Mouse (Mus musculus): Measurements from ENCODE around the gene Ccl1. TPM values are rescaled to one million over a fixed set of nuclear protein-coding genes. Genes with fewer than 3 reads are reported as not detected.
A peak's percentile ranks its signal among the peaks of the same experiment; 100 is the strongest.

Gene Ccl1
- total RNA-seq, 2 experiments from 2014 or later = not detected

GRCm38 (mm10) chr11:82206960-82207488, 98.5 kb downstream of the Ccl1 start:
- DNase-seq (ENCODE audit: low spot score in 2 of 2) = no peak

- DNase-seq (ENCODE audit: low spot score in 2 of 2) = no peak
These were observed 100.3 kb downstream of the Ccl1 start for GRCm38 (mm10) chr11:82205221-82205620.

- no peak for DNase-seq (ENCODE audit: low spot score in 2 of 2)
These were observed 101.8 kb downstream of the Ccl1 start for GRCm38 (mm10) chr11:82203706-82204105.

GRCm38 (mm10) chr11:82197774-82198173, 107.7 kb downstream of the Ccl1 start:
- DNase-seq (ENCODE audit: low spot score in 2 of 2) = no peak

- no peak for DNase-seq (ENCODE audit: low spot score in 2 of 2)
These were observed 110.5 kb downstream of the Ccl1 start for GRCm38 (mm10) chr11:82194980-82195379.

- DNase-seq (ENCODE audit: low spot score in 2 of 2) = no peak
These were observed 111.7 kb downstream of the Ccl1 start for GRCm38 (mm10) chr11:82193826-82194225.

- DNase-seq (ENCODE audit: low spot score in 2 of 2) = no peak
These were observed 115.5 kb downstream of the Ccl1 start for GRCm38 (mm10) chr11:82189782-82190563.

- no peak for DNase-seq (ENCODE audit: low spot score in 2 of 2)
These were observed 119.8 kb downstream of the Ccl1 start for GRCm38 (mm10) chr11:82185684-82186083.

GRCm38 (mm10) chr11:82183281-82183935, 122.1 kb downstream of the Ccl1 start:
- no peak for DNase-seq (ENCODE audit: low spot score in 2 of 2)

GRCm38 (mm10) chr11:82182401-82182800, 123.1 kb downstream of the Ccl1 start:
- DNase-seq (ENCODE audit: low spot score in 2 of 2) = no peak

GRCm38 (mm10) chr11:82181331-82181730, 124.2 kb downstream of the Ccl1 start:
- no peak for DNase-seq (ENCODE audit: low spot score in 2 of 2)

- DNase-seq (ENCODE audit: low spot score in 2 of 2) = no peak
These were observed 127.3 kb downstream of the Ccl1 start for GRCm38 (mm10) chr11:82178161-82178560.

- DNase-seq (ENCODE audit: low spot score in 2 of 2) = peak; percentile 48 to 66
These were observed 127.8 kb downstream of the Ccl1 start for GRCm38 (mm10) chr11:82177711-82178110.

GRCm38 (mm10) chr11:82174794-82175193, 130.7 kb downstream of the Ccl1 start:
- DNase-seq (ENCODE audit: low spot score in 2 of 2) = peak; percentile 65 to 75

- no peak for DNase-seq (ENCODE audit: low spot score in 2 of 2)
These were observed 132.0 kb downstream of the Ccl1 start for GRCm38 (mm10) chr11:82173491-82173890.

- DNase-seq (ENCODE audit: low spot score in 2 of 2) = no peak
These were observed 134.0 kb downstream of the Ccl1 start for GRCm38 (mm10) chr11:82171316-82172071.

- no peak for DNase-seq (ENCODE audit: low spot score in 2 of 2)
These were observed 136.0 kb downstream of the Ccl1 start for GRCm38 (mm10) chr11:82169456-82169855.

- DNase-seq (ENCODE audit: low spot score in 2 of 2) = no peak
These were observed 137.2 kb downstream of the Ccl1 start for GRCm38 (mm10) chr11:82168308-82168707.

GRCm38 (mm10) chr11:82163285-82163684, 142.2 kb downstream of the Ccl1 start:
- DNase-seq (ENCODE audit: low spot score in 2 of 2) = no peak

- DNase-seq (ENCODE audit: low spot score in 2 of 2) = no peak
These were observed 146.4 kb downstream of the Ccl1 start for GRCm38 (mm10) chr11:82159126-82159525.

GRCm38 (mm10) chr11:82139492-82140094, 165.9 kb downstream of the Ccl1 start:
- no peak for DNase-seq (ENCODE audit: low spot score in 2 of 2)

Data from layer of hippocampus, postnatal 10 days (tissue).